Mouse (Mus musculus): ENCODE data around the gene Mrpl33. TPM values are rescaled to one million over a fixed set of nuclear protein-coding genes. Genes with fewer than 3 reads are reported as not detected.
A peak's percentile ranks its signal among the peaks of the same experiment; 100 is the strongest.

Mrpl33 gene
- 165 and 167 TPM in 2 replicates for polyA plus RNA-seq (2015; fragmentation: Nextera tagmentation; extraction: Ambion mirVana)

GRCm38 (mm10) chr5:31596481-31597429, at the start of gene Mrpl33:
TSS of gene Mrpl33 (plus strand) at chr5:31596935.
- Histone ChIP-seq H3K4me2 (ENCODE audit: low read depth, low read length) (peak within 1 kb of the TSS; percentile 80), H3K4me1 (ENCODE audit: insufficient read depth) (peaks cover 14% of the 10 kb centered on the region), H3K36me3 (replicated peaks; ENCODE audit: insufficient read depth, low read length) (no peaks in the 10 kb centered on the region), H3K9me3 (ENCODE audit: low read length) (no peaks in the 10 kb centered on the region), H3K4me3 (ENCODE audit: low read depth, low read length) (peak within 1 kb of the TSS; percentile 44), H3K27me3 (ENCODE audit: insufficient read depth, low read length) (no peaks in the 10 kb centered on the region), H3K27ac (ENCODE audit: low read depth) (no peak within 1 kb of the TSS), H3K9ac (replicated peaks) (peak within 1 kb of the TSS; percentile 43)
- TF ChIP-seq EP300 (IDR thresholded peaks at IDR 0.05; ENCODE audit: low read depth) (no peak), CTCF (IDR thresholded peaks at IDR 0.05; ENCODE audit: low read depth) (peak; percentile 29; the same call in 1 of the 2 replicates)
- 8% methylated on average over 26 of the region's 26 CpGs for WGBS (ENCODE audit: insufficient replicate concordance)
- ATAC-seq = peak; percentile 49; the same call in 1 of the 2 replicates
- peak; percentile 43 for DNase-seq

DNA sequence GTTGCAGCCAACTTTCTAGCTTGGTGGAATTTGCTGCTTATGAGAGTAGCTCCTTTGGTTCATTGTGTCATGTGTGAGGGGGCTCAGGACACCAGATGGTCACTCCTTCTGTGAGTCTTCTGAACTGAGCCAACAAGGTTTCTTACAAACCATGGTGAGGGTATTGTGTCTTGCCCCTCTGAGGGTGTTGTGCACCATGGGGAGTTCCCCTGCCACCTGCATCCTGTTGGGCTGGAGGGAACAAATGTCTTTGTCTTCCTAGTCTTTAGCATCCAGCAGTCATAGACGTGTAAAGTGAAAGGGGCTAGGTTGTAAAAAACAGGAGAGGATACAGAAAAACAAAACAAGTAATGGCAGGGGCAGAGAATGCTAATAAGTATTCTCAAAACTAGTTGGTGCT, 37.3 kb upstream of the Mrpl33 start:
- 45% methylated on average over 1 of the region's 1 CpGs for WGBS (ENCODE audit: insufficient replicate concordance)
- no peak for DNase-seq

GRCm38 (mm10) chr5:31560352-31560751, 36.4 kb upstream of the Mrpl33 start:
- H3K36me3 ChIP-seq (replicated peaks; ENCODE audit: insufficient read depth, low read length) = peaks cover 3% of the 10 kb centered on the region
- no peaks in the 10 kb centered on the region for H3K9me3 ChIP-seq (ENCODE audit: low read length)
- TF ChIP-seq EP300 (IDR thresholded peaks at IDR 0.05; ENCODE audit: low read depth) = no peak
- no peak for TF ChIP-seq CTCF (IDR thresholded peaks at IDR 0.05; ENCODE audit: low read depth)
- no peak overlapping the region for H3K9ac ChIP-seq (replicated peaks)
- ATAC-seq (no peak), DNase-seq (no peak)
- H3K27ac ChIP-seq (ENCODE audit: low read depth) = no peak overlapping the region
- H3K4me2 ChIP-seq (ENCODE audit: low read depth, low read length) = no peak overlapping the region
- H3K4me3 ChIP-seq (ENCODE audit: low read depth, low read length) = no peak overlapping the region
- no peaks in the 10 kb centered on the region for H3K4me1 ChIP-seq (ENCODE audit: insufficient read depth)
- no peaks in the 10 kb centered on the region for H3K27me3 ChIP-seq (ENCODE audit: insufficient read depth, low read length)
- 83% methylated on average over 2 of the region's 2 CpGs for WGBS (ENCODE audit: insufficient replicate concordance)

More for the DNA sequence above, 37.3 kb upstream of the Mrpl33 start:
- Histone ChIP-seq H3K27me3 (ENCODE audit: insufficient read depth, low read length) (no peaks in the 10 kb centered on the region), H3K9me3 (ENCODE audit: low read length) (no peaks in the 10 kb centered on the region), H3K27ac (ENCODE audit: low read depth) (no peak overlapping the region), H3K36me3 (replicated peaks; ENCODE audit: insufficient read depth, low read length) (peaks cover 10% of the 10 kb centered on the region), H3K9ac (replicated peaks) (no peak overlapping the region), H3K4me1 (ENCODE audit: insufficient read depth) (no peaks in the 10 kb centered on the region), H3K4me2 (ENCODE audit: low read depth, low read length) (no peak overlapping the region), H3K4me3 (ENCODE audit: low read depth, low read length) (no peak overlapping the region)
- ATAC-seq = no peak
- no peak for TF ChIP-seq EP300 (IDR thresholded peaks at IDR 0.05; ENCODE audit: low read depth)
- TF ChIP-seq CTCF (IDR thresholded peaks at IDR 0.05; ENCODE audit: low read depth) = no peak

GRCm38 (mm10) chr5:31562036-31562666, 34.6 kb upstream of the Mrpl33 start:
- WGBS (ENCODE audit: insufficient replicate concordance) = 79% methylated on average over 7 of the region's 7 CpGs
- DNase-seq (no peak), ATAC-seq (no peak)
- Histone ChIP-seq H3K27ac (ENCODE audit: low read depth) (no peak overlapping the region), H3K4me3 (ENCODE audit: low read depth, low read length) (no peak overlapping the region), H3K4me2 (ENCODE audit: low read depth, low read length) (no peak overlapping the region), H3K4me1 (ENCODE audit: insufficient read depth) (no peaks in the 10 kb centered on the region), H3K9ac (replicated peaks) (no peak overlapping the region), H3K36me3 (replicated peaks; ENCODE audit: insufficient read depth, low read length) (peaks cover 2% of the 10 kb centered on the region), H3K27me3 (ENCODE audit: insufficient read depth, low read length) (no peaks in the 10 kb centered on the region), H3K9me3 (ENCODE audit: low read length) (no peaks in the 10 kb centered on the region)
- TF ChIP-seq EP300 (IDR thresholded peaks at IDR 0.05; ENCODE audit: low read depth) (no peak), CTCF (IDR thresholded peaks at IDR 0.05; ENCODE audit: low read depth) (no peak)

- WGBS (ENCODE audit: insufficient replicate concordance) = 14% methylated on average over 6 of the region's 6 CpGs
- H3K4me3 ChIP-seq (ENCODE audit: low read depth, low read length) = no peak overlapping the region
- H3K4me1 ChIP-seq (ENCODE audit: insufficient read depth) = no peaks in the 10 kb centered on the region
Observed at GRCm38 (mm10) chr5:31563496-31563895, 33.2 kb upstream of the Mrpl33 start.

GRCm38 (mm10) chr5:31563905-31564304, 32.8 kb upstream of the Mrpl33 start:
- no peaks in the 10 kb centered on the region for H3K9me3 ChIP-seq (ENCODE audit: low read length)
- H3K36me3 ChIP-seq (replicated peaks; ENCODE audit: insufficient read depth, low read length) = peaks cover 2% of the 10 kb centered on the region
- 47% methylated on average over 7 of the region's 7 CpGs for WGBS (ENCODE audit: insufficient replicate concordance)
- no peak overlapping the region for H3K9ac ChIP-seq (replicated peaks)
- DNase-seq = no peak
- H3K4me3 ChIP-seq (ENCODE audit: low read depth, low read length) = no peak overlapping the region
- no peak for ATAC-seq
- TF ChIP-seq CTCF (IDR thresholded peaks at IDR 0.05; ENCODE audit: low read depth) (no peak), EP300 (IDR thresholded peaks at IDR 0.05; ENCODE audit: low read depth) (no peak)
- no peak overlapping the region for H3K4me2 ChIP-seq (ENCODE audit: low read depth, low read length)
- no peaks in the 10 kb centered on the region for H3K27me3 ChIP-seq (ENCODE audit: insufficient read depth, low read length)
- no peak overlapping the region for H3K27ac ChIP-seq (ENCODE audit: low read depth)
- H3K4me1 ChIP-seq (ENCODE audit: insufficient read depth) = no peaks in the 10 kb centered on the region; the same call in 1 of the 2 replicates

More at GRCm38 (mm10) chr5:31563496-31563895, 33.2 kb upstream of the Mrpl33 start:
- Histone ChIP-seq H3K36me3 (replicated peaks; ENCODE audit: insufficient read depth, low read length) (peaks cover 2% of the 10 kb centered on the region), H3K27me3 (ENCODE audit: insufficient read depth, low read length) (no peaks in the 10 kb centered on the region), H3K27ac (ENCODE audit: low read depth) (no peak overlapping the region), H3K9ac (replicated peaks) (no peak overlapping the region), H3K4me2 (ENCODE audit: low read depth, low read length) (no peak overlapping the region), H3K9me3 (ENCODE audit: low read length) (no peaks in the 10 kb centered on the region)
- ATAC-seq = peak; percentile 29; the same call in 1 of the 2 replicates
- TF ChIP-seq CTCF (IDR thresholded peaks at IDR 0.05; ENCODE audit: low read depth) (peak; percentile 96), EP300 (IDR thresholded peaks at IDR 0.05; ENCODE audit: low read depth) (no peak)
- DNase-seq = peak; percentile 75

Measured in liver, postnatal 0 days (tissue).